Mouse (Mus musculus) gastrocnemius, adult 2 months (tissue): ENCODE results near the gene Ghdc. TPM values are rescaled to one million over a fixed set of nuclear protein-coding genes. Genes with fewer than 3 reads are reported as not detected.

Experiments
- DNase-seq: peaks from one replicate; pipeline ENCODE4 v3.0.0; 2022
- H3K27ac ChIP-seq: fragments of 200-600 bp; 2 replicates; pipeline ENCODE4 v1.8.1; 2022; ENCODE audit warnings: mild to moderate bottlenecking
- H3K4me3 ChIP-seq: fragments of 200-600 bp; 2 replicates; pipeline ENCODE4 v1.8.1; 2022; ENCODE audit warnings: mild to moderate bottlenecking, moderate library complexity
- CTCF ChIP-seq: fragments of 200-600 bp; IDR thresholded peaks from 2 replicates; pipeline ENCODE4 v1.8.1; 2022; ENCODE audit warnings: antibody characterized with exemption, mild to moderate bottlenecking, moderate library complexity
- intact Hi-C: fragments of 180-260 bp; cut with DNase I; formaldehyde crosslinking; loops from one replicate; pipeline ENCODE4 v1.15.1; 2025
- total RNA-seq, 2 experiments: library from RNA; stranded (reverse); gene quantifications; 2 replicates each; pipeline ENCODE4 v1.2.3; 2021

The Ghdc gene
- total RNA-seq, 2 experiments from 2014 or later, result 4.3 to 6.9 TPM

DNA sequence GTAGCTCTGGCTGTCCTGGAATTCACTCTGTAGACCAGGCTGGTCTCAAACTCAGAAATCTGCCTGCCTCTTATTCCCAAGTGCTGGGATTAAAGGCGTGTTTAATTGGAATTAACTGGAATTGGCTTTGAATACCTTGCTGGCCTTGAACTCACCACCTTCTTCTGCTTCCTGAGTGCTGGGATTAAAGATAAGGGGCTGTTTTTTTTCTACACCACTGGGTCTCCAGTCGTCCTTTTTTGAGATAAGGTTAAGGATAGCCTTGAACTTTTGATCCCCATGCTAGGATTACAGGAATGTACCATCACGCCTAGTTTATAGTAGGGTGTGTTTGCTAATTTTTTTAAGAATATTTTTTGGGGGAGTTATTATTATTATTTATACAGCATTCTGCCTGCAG is 7.3 kb upstream of the Ghdc start:
- TF ChIP-seq CTCF, result 0 out of 2 replicates have a peak, but pooled peaks have one; percentile 27
- Histone ChIP-seq H3K27ac (no peak overlapping the region), H3K4me3 (no peak overlapping the region)
- no peak for DNase-seq
- intact Hi-C loops, result no loop called here

DNA sequence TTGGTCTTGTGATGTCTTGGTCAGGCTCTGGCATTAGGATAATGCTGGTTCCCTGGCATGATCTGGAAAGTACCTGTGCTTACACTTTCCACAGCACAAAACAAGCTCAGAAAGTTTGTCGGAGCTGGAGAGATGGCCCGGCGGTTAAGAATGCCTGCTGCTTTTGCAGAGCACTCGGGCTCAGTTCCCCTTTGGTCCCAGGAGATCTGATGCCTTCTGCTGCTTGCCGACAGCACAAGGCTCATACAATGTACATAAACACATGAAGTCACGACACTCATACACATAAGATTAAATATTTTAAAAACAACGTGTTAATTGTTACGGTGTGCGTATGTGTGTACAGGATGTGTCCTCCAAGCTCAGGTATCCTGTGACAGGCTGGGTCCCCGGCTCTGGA is 5.2 kb upstream of the Ghdc start:
- TF ChIP-seq CTCF, result no peak
- no peak overlapping the region for H3K4me3 ChIP-seq
- intact Hi-C loops, result no loop called here
- no peak for DNase-seq
- no peak overlapping the region for H3K27ac ChIP-seq

DNA sequence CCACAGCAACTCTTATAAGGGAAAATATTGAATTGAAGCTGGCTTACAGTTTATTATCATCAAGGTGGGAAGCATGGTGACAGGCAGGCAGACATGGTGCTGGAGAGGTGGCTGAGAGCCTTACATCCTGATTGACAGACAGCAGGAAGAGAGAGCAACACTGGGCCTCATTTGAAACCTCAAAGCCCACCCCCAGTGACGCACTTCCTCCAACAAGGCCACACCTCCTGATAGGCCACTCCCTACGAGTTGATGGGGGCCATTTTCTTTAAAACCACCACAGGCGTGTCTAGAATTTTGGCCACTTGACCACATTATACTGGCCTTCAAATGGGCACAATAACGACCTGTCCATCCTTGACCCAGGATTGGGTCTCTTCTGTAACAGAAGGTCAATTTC is 3.5 kb upstream of the Ghdc start:
- Histone ChIP-seq H3K27ac (no peak overlapping the region), H3K4me3 (no peak overlapping the region)
- TF ChIP-seq CTCF, result no peak
- no peak for DNase-seq
- intact Hi-C loops, result no loop called here

DNA sequence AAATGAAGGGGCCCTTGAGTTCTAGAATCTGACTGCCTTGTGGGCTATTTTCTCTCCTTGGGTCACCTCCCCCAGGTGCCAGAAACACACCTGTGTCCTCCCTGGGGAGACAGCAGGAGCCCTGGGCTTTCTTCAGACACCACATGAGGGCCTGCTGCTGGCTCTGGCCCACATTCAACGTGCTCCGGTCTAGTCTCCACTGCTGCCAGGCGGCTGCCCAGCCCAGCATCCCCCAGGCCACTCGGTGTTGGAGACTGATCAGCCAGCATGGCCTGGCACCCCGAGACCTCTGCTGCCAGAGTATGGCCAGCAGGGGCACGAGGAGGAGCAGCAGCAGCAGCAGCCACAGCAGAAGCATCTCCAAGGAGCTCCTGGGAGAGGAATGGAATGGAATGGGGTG is 777 bp downstream of the Ghdc start:
- H3K27ac ChIP-seq, result peak overlapping the region; percentile 97
- intact Hi-C loops, result no loop called here
- TF ChIP-seq CTCF, result no peak

DNA sequence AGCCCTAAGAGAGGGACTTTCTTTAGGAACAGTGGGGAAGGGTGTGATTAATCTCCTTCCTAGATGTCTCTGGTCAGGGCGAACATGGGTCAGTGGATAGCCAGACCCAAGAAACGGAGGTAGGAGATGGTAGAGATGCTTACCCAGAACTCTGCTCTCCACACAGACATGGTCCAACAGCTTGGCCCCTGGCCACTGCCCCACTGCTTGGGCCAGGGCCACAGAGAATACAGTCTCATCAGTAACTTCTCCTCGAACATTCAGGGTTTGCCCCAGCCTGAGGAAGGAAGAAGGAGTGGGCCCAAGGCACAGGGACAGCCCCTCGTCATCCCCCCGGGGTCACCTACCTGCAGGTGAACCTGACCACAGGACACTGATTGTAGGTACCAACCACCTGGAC is 2.9 kb downstream of the Ghdc start:
- TF ChIP-seq CTCF, result no peak
- intact Hi-C loops, result no loop called here
- H3K4me3 ChIP-seq, result no peak overlapping the region
- no peak overlapping the region for H3K27ac ChIP-seq
- DNase-seq, result no peak

More for the DNA sequence above, 777 bp downstream of the Ghdc start:
- peak; percentile 43 for DNase-seq
- H3K4me3 ChIP-seq, result peak overlapping the region; percentile 92

DNA sequence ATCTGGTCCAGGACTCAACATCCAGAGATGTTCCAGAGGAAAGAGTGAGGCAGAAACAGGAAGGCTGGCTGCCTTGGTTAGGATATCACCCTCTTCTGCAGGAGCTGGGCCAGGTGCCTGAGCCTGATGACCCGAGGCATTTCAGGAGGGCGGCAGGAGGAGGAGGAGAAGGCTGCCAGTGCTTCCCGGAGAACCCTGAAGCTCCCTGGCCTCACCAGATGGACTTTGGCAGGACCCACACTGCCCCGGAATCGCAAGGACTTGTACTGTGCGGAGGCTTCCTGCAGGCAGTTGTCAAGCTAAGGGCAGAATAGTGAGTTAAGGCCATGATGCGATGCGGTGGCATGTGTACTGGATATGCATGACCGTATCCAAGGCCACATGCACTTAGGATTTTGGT is 4.0 kb downstream of the Ghdc start:
- intact Hi-C loops, result no loop called here
- no peak for TF ChIP-seq CTCF
- Histone ChIP-seq H3K4me3 (no peak overlapping the region), H3K27ac (no peak overlapping the region)
- no peak for DNase-seq

DNA sequence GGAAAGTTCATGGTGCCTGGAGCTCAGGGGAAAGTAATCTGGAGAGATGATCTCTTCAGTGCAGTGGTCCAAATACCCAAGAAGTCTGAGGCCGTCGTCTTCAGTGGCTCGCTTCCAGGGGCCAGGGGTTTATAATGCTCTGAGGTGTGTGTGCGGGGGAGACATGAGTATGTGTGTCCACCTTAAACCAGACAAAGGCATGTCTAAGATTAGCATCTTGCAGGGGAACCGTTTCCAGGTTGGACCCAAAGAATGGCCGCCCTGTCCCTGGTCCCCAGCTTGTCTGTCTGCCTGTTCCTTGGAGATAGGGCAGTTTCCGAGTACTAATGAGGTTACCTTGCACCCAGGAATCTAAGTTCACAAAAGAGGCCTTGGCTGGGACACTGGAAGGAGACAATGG is 7.9 kb downstream of the Ghdc start, which contains the start of gene Hcrt:
Gene Hcrt, minus strand, starts transcription at position 101 of the 400 bp plus-strand sequence.
- intact Hi-C loops, result no loop called here
- no peak for TF ChIP-seq CTCF
- no peak for DNase-seq

DNA sequence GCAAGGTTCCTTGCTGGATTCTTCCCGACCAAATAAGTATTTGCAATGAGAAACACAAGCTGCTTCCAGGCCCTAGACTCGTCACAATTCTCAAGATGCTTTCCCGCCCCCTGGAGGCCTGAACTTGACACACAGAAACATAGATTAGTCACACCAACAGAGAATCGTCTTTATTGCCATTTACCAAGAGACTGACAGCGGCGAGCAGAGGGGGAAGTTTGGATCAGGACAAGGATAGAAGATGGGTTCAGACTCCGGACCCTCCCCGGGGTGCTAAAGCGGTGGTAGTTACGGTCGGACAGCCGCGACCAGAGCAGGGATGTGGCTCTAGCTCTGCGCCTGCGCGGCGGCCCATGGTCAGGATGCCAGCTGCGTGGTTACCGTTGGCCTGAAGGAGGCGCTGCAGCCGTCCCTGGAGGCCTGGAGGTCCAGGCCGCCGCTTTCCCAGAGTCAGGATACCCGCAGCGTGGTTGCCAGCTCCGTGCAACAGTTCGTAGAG is 9.2 kb downstream of the Ghdc start:
- TF ChIP-seq CTCF, result peak; percentile 83
- Histone ChIP-seq H3K4me3 (peak overlapping the region; percentile 67), H3K27ac (peak overlapping the region; percentile 71)
- DNase-seq, result peak; percentile 90
- intact Hi-C loops, result loop anchor here (1.0 to 2.0 kb wide), 2 partner anchors 17 to 47 kb away; no protein-coding TSS in a partner anchor

More for the DNA sequence above, 7.9 kb downstream of the Ghdc start, which contains the start of gene Hcrt:
- Histone ChIP-seq H3K4me3 (peak within 1 kb of the TSS; percentile 67), H3K27ac (peak within 1 kb of the TSS; percentile 71)

DNA sequence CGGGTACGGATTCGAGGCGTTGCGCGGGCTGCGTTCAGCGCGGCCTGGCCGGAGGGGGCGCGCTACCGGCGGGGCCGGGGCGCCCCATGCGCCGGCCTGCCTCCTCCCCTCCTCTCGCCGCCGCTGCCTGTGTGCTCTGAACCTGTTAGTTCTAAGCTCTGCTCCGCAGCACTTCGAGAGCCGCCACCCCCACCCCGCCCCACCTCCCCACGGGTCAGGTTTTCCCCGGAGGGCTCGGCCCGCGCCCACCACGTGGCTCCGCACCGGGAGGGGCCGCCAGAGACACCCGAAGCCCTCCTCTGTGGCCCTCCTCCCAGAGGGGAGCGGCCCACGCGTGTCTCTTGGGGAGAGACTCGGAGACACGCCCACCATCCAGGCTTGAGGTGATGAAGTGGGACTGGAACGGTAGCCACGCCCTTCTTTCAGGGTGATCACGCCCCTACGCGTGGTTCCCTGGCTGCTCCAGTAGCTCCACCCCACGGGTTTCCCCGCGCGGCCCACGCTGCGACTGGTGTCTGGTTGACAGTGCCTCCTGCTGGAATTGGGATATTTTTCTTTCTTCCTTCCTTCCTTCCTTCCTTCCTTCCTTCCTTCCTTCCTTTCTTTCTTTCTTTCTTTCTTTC is 11.0 kb downstream of the Ghdc start, which contains the start of gene Kcnh4:
Gene Kcnh4, minus strand, starts transcription at position 332 of the 623 bp plus-strand sequence.
- DNase-seq, result peak; percentile 42
- no peak; the same call in 1 of the 2 replicates for TF ChIP-seq CTCF
- intact Hi-C loops, result loop anchor here (2.0 kb wide), 1 partner anchor 15 kb away; no protein-coding TSS in a partner anchor
- Histone ChIP-seq H3K27ac (no peak within 1 kb of the TSS), H3K4me3 (peak within 1 kb of the TSS; percentile 56)

DNA sequence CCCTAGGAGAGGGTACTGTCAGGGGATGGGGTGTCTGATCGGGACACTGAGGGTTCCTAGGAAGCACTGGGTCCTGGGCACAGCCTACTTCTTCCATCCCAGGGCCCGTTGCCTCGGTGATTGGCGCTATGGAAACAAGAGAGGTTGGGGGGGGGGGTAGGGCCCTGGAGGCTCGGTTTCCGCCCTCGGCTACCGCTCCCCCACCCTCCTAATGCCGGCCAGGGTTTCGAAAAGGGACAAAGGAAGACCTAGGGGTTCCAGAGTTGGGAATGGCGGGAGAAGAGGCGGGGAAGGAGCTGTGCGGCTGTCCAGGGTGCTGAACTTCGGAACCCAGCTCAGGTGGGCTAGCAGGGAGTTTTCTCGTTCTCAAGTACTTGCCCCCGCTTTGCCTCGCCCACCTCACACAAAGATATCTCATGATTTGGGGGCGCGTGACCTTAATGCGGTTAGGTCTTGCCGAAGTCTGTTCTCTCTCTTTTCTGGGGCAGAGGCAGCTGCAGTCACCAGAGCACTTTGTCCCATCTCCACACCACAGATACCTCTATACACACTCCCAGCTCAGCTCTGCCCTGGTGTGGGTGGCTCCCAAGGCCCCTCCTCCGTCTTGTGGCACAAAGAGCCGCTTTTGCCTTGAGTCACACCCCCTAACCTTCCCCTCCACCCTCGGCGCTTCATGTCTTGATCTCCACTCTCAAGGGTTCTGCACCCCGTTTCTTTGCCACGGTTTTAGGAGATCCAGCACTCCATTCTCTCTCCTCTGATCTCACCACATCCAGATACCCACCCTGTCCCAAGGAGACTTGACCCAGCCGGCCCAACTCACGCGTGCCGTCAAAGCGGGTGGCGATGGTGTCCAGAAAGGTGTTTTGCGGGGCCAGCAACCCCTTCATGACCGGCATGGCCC is 11.8 kb downstream of the Ghdc start:
- H3K4me3 ChIP-seq, result peak overlapping the region; percentile 56
- TF ChIP-seq CTCF, result no peak
- intact Hi-C loops, result no loop called here

DNA sequence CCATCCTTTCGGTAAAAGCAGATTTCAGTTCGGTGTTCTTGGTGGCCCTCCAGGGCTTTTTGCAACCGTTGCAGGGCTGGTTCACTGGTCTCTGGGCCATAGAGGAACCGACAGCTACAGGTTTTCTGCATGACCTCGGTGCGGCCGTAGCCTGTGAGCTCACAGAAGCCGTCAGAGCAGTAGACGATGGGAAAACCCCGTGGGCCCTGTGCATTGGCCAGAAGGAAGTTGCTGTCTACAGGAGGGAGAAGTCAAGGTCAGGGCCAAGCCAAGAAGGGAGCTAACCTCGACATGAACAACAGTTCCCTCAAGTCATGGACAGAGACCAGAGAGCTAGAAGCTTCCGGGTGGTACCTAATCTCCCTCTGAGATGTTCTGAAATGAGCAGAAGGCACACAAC is 13.2 kb downstream of the Ghdc start:
- Histone ChIP-seq H3K27ac (no peak overlapping the region), H3K4me3 (no peak overlapping the region)
- no peak for DNase-seq
- TF ChIP-seq CTCF, result no peak
- intact Hi-C loops, result no loop called here

More for the DNA sequence above, 11.8 kb downstream of the Ghdc start:
- H3K27ac ChIP-seq, result no peak overlapping the region
- DNase-seq, result peak; percentile 52

DNA sequence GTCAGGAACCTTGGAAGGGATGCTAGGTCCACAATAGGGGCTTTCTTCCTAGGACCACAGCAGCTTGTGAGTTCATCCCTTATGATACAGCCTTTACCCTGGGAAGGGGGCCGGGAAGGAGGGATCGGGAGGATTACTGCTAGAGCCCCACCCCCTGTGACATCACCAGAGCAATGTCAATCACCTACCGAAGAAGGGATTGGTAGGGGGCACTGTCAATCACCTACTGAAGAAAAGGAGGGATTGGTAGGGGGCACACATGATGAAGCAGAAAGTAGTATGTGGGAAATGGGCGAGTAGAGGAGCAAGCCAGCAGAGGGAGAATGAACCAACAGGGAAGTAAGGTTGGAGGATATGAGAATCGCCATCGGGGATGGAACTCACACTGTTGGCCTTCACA is 14.3 kb downstream of the Ghdc start:
- intact Hi-C loops, result no loop called here
- no peak overlapping the region for H3K27ac ChIP-seq
- no peak overlapping the region for H3K4me3 ChIP-seq
- no peak for DNase-seq
- TF ChIP-seq CTCF, result no peak

DNA sequence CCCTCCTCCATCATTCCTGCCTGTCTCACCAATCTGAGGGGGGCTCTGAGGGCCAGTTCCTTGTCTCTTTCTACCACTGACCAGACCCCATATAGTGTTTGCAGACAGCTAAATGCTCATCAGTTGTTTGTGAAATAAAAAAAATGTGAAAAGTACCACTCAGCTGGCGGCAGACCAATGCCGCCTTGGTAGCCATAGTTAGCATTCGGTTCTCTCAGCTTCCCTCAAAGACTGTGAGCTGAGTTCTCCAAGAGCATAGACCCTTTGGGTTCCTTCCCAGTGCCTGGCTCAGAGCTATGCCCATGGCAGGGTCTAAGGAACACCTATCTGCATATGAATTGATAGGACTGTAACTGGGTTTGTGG is 16.1 kb downstream of the Ghdc start:
- H3K27ac ChIP-seq, result no peak overlapping the region
- intact Hi-C loops, result no loop called here
- no peak for TF ChIP-seq CTCF
- no peak overlapping the region for H3K4me3 ChIP-seq
- no peak for DNase-seq
